Mouse (Mus musculus) G1E-ER4 (cell line): ENCODE data around the gene Serinc1. TPM values are rescaled to one million over a fixed set of nuclear protein-coding genes. Genes with fewer than 3 reads are reported as not detected.

ENCODE experiments used
- GATA1 ChIP-seq: IDR thresholded peaks from one replicate; pipeline ENCODE4 v1.8.0; 2012; ENCODE audit warnings: low read length, inconsistent platforms
- polyA plus RNA-seq: library from polyadenylated mRNA; stranded (reverse); fragments of >175 nt; gene quantifications from 2 replicates; pipeline ENCODE4 v1.2.3, GENCODE M21; 2012

Gene Serinc1
- polyA plus RNA-seq, 1 experiment, result 4.2 TPM

GRCm38 (mm10) chr10:57492050-57492449, 40.3 kb downstream of the Serinc1 start:
- no peak for TF ChIP-seq GATA1

GRCm38 (mm10) chr10:57488591-57488990, 43.7 kb downstream of the Serinc1 start:
- no peak for TF ChIP-seq GATA1

- no peak for TF ChIP-seq GATA1
Measured at GRCm38 (mm10) chr10:57487201-57487600, 45.1 kb downstream of the Serinc1 start.

- no peak for TF ChIP-seq GATA1
Measured at GRCm38 (mm10) chr10:57486542-57487071, 45.7 kb downstream of the Serinc1 start.

GRCm38 (mm10) chr10:57485908-57486541, 46.3 kb downstream of the Serinc1 start, which contains the start of gene Hsf2:
Gene Hsf2 (plus strand): TSS chr10:57486385.
- no peak for TF ChIP-seq GATA1

- no peak for TF ChIP-seq GATA1
Measured at GRCm38 (mm10) chr10:57484741-57485140, 47.6 kb downstream of the Serinc1 start.

GRCm38 (mm10) chr10:57481717-57482116, 50.6 kb downstream of the Serinc1 start:
- no peak for TF ChIP-seq GATA1

- no peak for TF ChIP-seq GATA1
Measured at GRCm38 (mm10) chr10:57477121-57477843, 55.0 kb downstream of the Serinc1 start.

Other genes with a start within 250 kb of the Serinc1 start
- 0.24 and 0.33 TPM in 2 replicates for gene Hsf2, start 46.1 kb downstream of the Serinc1 start, polyA plus RNA-seq
- not detected in 2 replicates for gene Pkib, start 99.5 kb upstream of the Serinc1 start, polyA plus RNA-seq